Mouse (Mus musculus) frontal cortex, postnatal 25 days (tissue): ENCODE results near the gene Rbpms2.
"Not testable (repeated sequence)": the region's sequence is repeated elsewhere in the genome, so short reads cannot be mapped to it uniquely, and the experiment has no call there.

Source experiments
- DNase-seq, 2 experiments: peaks; one replicate each; pipeline ENCODE4 v3.0.0; 2022; ENCODE audit warnings: low spot score in 2 of 2

Gene Rbpms2

GRCm38 (mm10) chr9:65619311-65619710, 10.1 kb upstream of the Rbpms2 start:
- no peak for DNase-seq

DNA sequence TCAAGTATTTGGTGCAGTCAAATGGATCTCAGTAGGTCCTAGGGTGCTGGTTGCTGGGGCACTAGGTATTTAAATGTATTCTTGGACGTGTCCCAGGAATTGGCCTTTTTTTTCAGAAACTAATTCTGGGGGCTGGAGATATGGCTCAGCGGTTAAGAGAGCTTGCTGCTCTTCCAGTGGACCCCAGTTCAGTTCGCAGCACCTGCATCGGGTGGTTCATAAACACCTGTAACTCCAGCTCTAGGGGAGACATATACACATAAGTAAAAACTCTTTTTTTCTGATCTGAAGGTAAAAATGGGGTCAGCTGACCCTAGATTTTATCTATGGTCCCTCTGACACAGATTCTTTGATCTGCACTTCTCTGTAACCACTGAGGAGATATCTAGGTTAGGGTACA, 8.3 kb upstream of the Rbpms2 start:
- DNase-seq: no peak

- DNase-seq: no peak
Observed at GRCm38 (mm10) chr9:65621666-65622065, 7.8 kb upstream of the Rbpms2 start.

GRCm38 (mm10) chr9:65622826-65623225, 6.6 kb upstream of the Rbpms2 start:
- DNase-seq: no peak

DNA sequence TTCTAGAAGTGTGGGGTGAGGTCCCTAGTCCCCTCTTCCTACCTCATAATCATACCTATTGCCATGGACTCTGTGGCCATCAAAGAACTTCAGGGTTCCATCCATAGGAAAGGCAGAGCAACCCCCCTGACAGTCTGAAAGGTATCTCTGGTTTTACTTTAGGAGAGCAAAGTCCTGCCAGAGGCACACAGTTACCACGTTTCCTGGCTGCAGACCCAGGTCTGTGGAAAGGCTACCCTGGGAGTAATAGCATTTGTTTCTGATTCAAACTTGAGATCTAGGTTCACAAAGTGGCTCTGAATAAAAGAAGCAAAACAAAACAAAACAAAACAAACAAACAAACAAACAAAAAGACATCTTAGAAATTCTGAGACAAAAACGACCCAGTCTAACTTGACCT, 5.2 kb upstream of the Rbpms2 start:
- no peak for DNase-seq

- no peak for DNase-seq
Observed at GRCm38 (mm10) chr9:65629767-65630630, 551 bp downstream of the Rbpms2 start.

- no peak for DNase-seq
Observed at GRCm38 (mm10) chr9:65630631-65631353, 1.3 kb downstream of the Rbpms2 start.

- DNase-seq: no peak
Observed at GRCm38 (mm10) chr9:65631354-65632021, 2.0 kb downstream of the Rbpms2 start.

GRCm38 (mm10) chr9:65635766-65636165, 6.3 kb downstream of the Rbpms2 start:
- no peak for DNase-seq

- DNase-seq: no peak
Observed at GRCm38 (mm10) chr9:65636926-65637325, 7.5 kb downstream of the Rbpms2 start.

- DNase-seq: no peak
Observed at GRCm38 (mm10) chr9:65639065-65639464, 9.6 kb downstream of the Rbpms2 start.

DNA sequence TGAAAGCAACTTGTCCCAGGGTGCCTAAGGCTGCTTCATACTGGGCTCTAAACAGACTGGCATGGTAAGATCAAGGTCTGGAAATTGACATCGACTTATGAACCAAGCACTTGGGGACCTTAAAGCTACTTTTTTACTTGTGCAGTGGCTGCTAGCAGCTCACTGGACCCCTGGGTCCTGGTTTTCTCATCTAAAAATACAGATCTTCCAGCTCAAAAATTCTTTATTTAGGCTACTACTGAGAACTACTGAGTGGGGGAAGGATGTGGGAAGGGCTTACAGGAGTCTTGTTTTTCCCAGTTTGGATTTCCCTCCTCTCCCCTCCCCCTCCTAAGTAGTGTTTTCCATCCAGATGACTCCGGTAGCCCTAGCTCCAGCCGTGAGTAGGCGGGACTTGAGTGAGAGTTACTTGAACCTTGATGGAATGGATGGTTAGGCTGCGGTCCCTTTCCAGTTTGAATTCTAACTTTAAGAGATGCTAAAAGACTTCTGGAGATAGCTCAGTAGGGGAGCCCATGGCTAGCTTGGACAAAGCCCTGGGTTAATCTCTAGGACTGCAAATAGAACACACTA, 11.5 kb downstream of the Rbpms2 start:
- no peak for DNase-seq

DNA sequence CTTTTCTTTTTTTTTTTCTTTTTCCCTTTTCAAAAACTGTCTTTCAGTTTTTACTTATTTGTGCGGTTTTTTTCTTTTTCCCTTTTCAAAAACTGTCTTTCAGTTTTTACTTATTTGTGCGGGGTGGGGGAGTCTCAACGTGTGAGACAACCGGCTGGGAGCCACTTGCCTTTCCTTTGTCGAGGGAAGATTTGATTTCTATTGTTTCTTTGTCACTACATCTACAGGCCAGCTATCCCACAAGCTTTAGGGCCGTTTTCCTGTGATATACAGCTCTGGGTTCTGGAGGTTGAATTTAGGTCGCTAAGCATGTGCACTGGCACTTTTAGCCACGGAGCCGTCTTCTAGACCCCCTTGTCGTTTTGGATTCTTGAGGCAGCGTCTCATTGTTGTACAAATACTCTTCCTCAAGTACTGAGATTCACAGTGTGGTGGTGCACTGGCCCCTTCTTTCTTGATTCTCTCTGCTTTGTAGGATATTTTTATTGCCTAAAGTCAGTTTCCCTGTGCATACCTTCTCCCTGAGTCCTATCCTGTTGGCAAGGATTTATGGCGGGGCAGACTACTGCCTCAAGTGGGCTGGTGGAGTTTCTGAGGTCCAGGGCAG, 12.1 kb downstream of the Rbpms2 start:
- DNase-seq: no peak

DNA sequence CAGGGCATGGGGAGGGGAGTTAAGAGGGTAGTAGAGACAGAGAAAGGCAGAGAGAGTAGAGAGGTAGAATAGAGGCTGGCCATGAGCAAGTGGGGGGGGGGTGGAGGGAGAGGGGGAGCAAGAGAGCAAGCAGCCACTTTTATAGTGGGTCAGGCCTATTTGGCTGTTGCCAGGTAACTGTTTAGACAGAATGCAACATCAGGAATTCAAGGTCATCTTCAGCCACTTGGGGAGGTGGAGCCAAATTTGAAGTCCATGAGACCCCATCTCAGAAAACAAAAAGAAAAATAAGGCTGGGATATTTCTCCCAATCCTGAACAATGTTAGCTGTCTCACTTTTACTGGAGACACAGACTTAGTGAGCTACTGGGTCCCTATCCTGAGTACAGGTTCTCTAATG, 13.1 kb downstream of the Rbpms2 start:
- DNase-seq: no peak

- no peak for DNase-seq
Observed at GRCm38 (mm10) chr9:65644960-65645359, 15.5 kb downstream of the Rbpms2 start.

DNA sequence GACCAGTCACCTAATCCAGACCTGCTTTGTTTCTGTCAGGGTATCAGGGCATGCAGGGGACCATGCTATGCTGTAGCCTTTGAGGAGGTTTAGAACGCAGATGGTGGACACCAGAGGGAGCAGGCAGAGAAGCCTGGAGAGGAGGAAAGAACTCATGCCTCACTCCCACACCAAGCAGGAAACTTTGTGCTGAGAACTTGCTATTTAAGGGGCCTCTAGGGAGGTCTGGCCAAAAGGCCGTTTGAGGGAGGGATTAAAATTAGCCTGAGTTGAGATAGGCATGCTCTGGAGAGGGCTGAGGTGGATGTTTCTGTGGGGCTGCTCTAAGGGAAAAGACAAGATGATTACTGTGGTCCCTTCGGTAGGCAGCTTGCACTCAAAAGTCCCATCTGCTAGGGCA, 16.5 kb downstream of the Rbpms2 start:
- no peak for DNase-seq

DNA sequence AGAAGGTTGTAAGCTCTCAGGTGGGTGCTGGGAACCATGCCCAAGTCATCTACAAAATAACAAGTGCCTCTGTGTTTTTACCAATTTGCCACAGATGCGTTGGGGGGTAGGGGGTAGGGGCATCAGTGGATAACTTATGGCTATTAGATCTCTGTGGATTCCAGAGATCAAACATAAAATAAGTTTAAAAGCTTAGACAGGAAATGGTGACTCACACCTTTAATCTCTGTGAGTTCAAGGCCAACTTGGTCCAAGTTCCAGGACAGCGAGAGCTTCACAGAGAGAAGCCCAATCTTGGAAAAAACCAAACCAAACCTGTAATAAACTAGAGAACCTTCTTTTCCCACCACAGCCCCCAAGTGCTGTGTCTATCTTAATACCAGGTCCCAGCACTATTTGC, 17.3 kb downstream of the Rbpms2 start:
- DNase-seq: no peak

DNA sequence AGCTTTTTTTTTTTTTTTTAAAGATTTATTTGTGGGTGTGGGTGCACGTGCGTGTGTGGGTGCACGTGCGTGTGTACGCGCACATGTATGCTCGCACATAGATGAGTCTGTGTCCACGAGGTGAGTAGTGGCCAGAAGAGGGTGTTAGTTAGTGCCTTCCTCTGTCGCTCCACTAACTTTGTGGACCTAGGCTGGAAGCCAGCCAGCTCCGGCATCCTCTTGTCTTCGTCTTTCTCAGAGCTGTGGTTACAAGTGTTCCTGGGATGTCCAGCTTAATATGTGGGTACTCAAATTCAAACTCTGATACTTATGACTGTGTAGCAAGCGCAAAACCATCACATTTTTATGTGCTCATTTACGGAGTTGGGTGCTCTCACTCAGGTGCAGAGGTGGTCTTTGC, 19.3 kb downstream of the Rbpms2 start:
- DNase-seq: no peak

DNA sequence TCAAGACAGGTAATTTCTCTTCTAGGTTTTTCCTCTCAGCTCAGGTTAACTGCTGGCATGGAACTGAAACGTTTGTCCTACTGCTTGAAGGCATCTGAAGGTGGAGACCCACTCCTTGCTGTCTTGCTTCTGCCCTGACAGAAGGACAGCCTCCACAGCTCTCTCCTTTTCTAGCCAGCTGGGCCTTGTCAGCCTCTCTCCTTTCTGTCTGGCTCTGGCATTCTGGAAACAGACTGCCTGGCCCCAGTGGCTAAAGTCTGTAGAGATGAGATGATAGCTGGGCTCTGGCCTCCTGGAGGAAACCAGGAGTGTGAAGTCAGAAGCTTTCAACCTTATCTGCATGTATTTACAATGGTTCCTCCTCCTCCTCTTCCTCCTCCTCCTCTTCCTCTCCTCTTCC, 20.5 kb downstream of the Rbpms2 start:
- DNase-seq: no peak

- not testable (repeated sequence) for DNase-seq
Observed at GRCm38 (mm10) chr9:65651957-65652356, 22.5 kb downstream of the Rbpms2 start.

GRCm38 (mm10) chr9:65653741-65654140, 24.3 kb downstream of the Rbpms2 start:
- DNase-seq: no peak

DNA sequence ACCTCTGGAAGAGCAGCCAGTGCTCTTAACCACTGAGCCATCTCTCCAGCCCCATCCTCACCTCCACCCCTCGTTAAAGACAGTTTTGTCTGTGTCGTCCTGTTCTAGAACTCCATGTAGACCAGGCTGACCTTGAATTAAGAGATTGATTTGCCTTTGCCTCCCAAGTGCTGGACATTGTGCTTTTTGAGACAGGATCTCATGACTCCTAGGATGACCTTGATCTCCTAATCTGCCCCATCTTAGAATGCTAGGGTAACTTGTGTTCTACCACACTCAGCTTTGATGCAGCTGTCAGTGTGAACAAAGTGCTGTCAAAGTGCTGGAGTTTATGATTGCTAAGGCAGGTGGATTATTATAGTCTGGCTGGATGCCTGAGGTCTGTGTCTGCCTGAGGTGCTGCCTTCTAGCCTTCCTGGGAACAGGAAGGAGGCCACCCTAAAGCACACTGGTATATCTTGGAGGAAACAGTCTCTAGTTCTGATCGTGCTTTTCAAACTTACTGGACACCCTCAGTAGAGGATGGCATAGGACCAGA, 25.3 kb downstream of the Rbpms2 start:
- no peak for DNase-seq
